Mouse (Mus musculus): Measurements from ENCODE around the gene Nrip2.

The Nrip2 gene

GRCm38 (mm10) chr6:128397574-128398261, 1.4 kb upstream of the Nrip2 start:
- peak; percentile 72 for DNase-seq (ENCODE audit: low read depth)

GRCm38 (mm10) chr6:128399421-128400185, 507 bp downstream of the Nrip2 start:
- no peak for DNase-seq (ENCODE audit: low read depth)

GRCm38 (mm10) chr6:128404708-128405107, 5.6 kb downstream of the Nrip2 start:
- DNase-seq (ENCODE audit: low read depth), result no peak

GRCm38 (mm10) chr6:128408544-128409125, 9.5 kb downstream of the Nrip2 start:
- no peak for DNase-seq (ENCODE audit: low read depth)

GRCm38 (mm10) chr6:128410305-128410704, 11.2 kb downstream of the Nrip2 start:
- DNase-seq (ENCODE audit: low read depth), result no peak

- peak; percentile 90 for DNase-seq (ENCODE audit: low read depth)
Observed at GRCm38 (mm10) chr6:128411115-128411514, 12.0 kb downstream of the Nrip2 start.

GRCm38 (mm10) chr6:128416169-128416568, 17.1 kb downstream of the Nrip2 start:
- no peak for DNase-seq (ENCODE audit: low read depth)

GRCm38 (mm10) chr6:128418076-128418475, 19.0 kb downstream of the Nrip2 start:
- no peak for DNase-seq (ENCODE audit: low read depth)

GRCm38 (mm10) chr6:128421036-128421435, 21.9 kb downstream of the Nrip2 start:
- peak; percentile 79 for DNase-seq (ENCODE audit: low read depth)

- DNase-seq (ENCODE audit: low read depth), result no peak
Observed at GRCm38 (mm10) chr6:128421480-128421879, 22.4 kb downstream of the Nrip2 start.

GRCm38 (mm10) chr6:128423496-128424268, 24.6 kb downstream of the Nrip2 start:
- no peak for DNase-seq (ENCODE audit: low read depth)

- peak; percentile 99 for DNase-seq (ENCODE audit: low read depth)
Observed at GRCm38 (mm10) chr6:128424269-128425019, 25.3 kb downstream of the Nrip2 start, which contains the start of gene Itfg2. Gene Itfg2 (minus strand): TSS chr6:128424931.

- no peak for DNase-seq (ENCODE audit: low read depth)
Observed at GRCm38 (mm10) chr6:128425046-128425445, 25.9 kb downstream of the Nrip2 start.

GRCm38 (mm10) chr6:128427571-128427970, 28.5 kb downstream of the Nrip2 start:
- DNase-seq (ENCODE audit: low read depth), result no peak

GRCm38 (mm10) chr6:128429300-128429699, 30.2 kb downstream of the Nrip2 start:
- DNase-seq (ENCODE audit: low read depth), result no peak

- DNase-seq (ENCODE audit: low read depth), result no peak
Observed at GRCm38 (mm10) chr6:128429826-128430225, 30.7 kb downstream of the Nrip2 start.

GRCm38 (mm10) chr6:128432356-128432915, 33.3 kb downstream of the Nrip2 start:
- no peak for DNase-seq (ENCODE audit: low read depth)

GRCm38 (mm10) chr6:128433566-128433965, 34.5 kb downstream of the Nrip2 start:
- DNase-seq (ENCODE audit: low read depth), result no peak

- DNase-seq (ENCODE audit: low read depth), result no peak
Observed at GRCm38 (mm10) chr6:128435474-128435873, 36.4 kb downstream of the Nrip2 start.

- DNase-seq (ENCODE audit: low read depth), result no peak
Observed at GRCm38 (mm10) chr6:128436356-128437005, 37.4 kb downstream of the Nrip2 start.

GRCm38 (mm10) chr6:128437288-128437687, 38.2 kb downstream of the Nrip2 start:
- DNase-seq (ENCODE audit: low read depth), result no peak
